34 mouse cellular contexts compared by ENCODE assay signal in genomic region chr13:10991151-10991550, GRCm38 (mm10).
"Had no signal": no experiment of that assay in that cellular context is flagged by ENCODE, and none has a peak within 500 bp of the region (broad histone marks: within the 10 kb centered on the region; RNA-seq: fewer than 3 reads in every experiment).

No protein-coding gene starts in this region.

- H3K4me1 ChIP-seq: heart, embryonic 10.5 days; heart, embryonic 12.5 days; heart, embryonic 15.5 days; hindbrain, embryonic 10.5 days; hindbrain, embryonic 12.5 days; hindbrain, embryonic 13.5 days; hindbrain, embryonic 15.5 days; intestine, embryonic 15.5 days; kidney, embryonic 15.5 days had no signal

- H3K4me2 ChIP-seq: heart, embryonic 11.5 days; heart, embryonic 12.5 days; heart, embryonic 13.5 days; heart, embryonic 15.5 days; hindbrain, embryonic 12.5 days; hindbrain, embryonic 13.5 days; hindbrain, embryonic 14.5 days; hindbrain, embryonic 15.5 days; intestine, embryonic 15.5 days; kidney, embryonic 15.5 days had no signal

- DNase-seq: heart, postnatal 10 days; heart, postnatal 14 days; heart, postnatal 36 days; heart, postnatal 4 days; kidney, adult 11 months; kidney, adult 18-20 months; kidney, adult 2 months; kidney, adult 8-10 months; kidney, adult 9 months; kidney, postnatal 10 days; kidney, postnatal 14 days; kidney, postnatal 25 days; kidney, postnatal 36 days; kidney, postnatal 4 days; layer of hippocampus, postnatal 36 days had no signal

- H3K36me3 ChIP-seq: heart, embryonic 10.5 days; heart, embryonic 12.5 days; heart, embryonic 13.5 days; heart, embryonic 15.5 days; hindbrain, embryonic 10.5 days; hindbrain, embryonic 12.5 days; hindbrain, embryonic 13.5 days; hindbrain, embryonic 15.5 days; intestine, embryonic 15.5 days; kidney, embryonic 15.5 days had no signal

- ATAC-seq: hindbrain, embryonic 16.5 days; hindbrain, postnatal 0 days; inflammation-experienced regulatory T-cells, adult 6 months; intestine, embryonic 15.5 days; intestine, embryonic 16.5 days; intestine, postnatal 0 days had no signal

- H3K9me3 ChIP-seq: heart, embryonic 10.5 days; heart, embryonic 12.5 days; heart, embryonic 13.5 days; heart, embryonic 15.5 days; hindbrain, embryonic 10.5 days; hindbrain, embryonic 12.5 days; hindbrain, embryonic 13.5 days; hindbrain, embryonic 15.5 days; intestine, embryonic 15.5 days; kidney, embryonic 15.5 days had no signal

- H3K27me3 ChIP-seq: heart, embryonic 12.5 days; heart, embryonic 13.5 days; heart, embryonic 15.5 days; hindbrain, embryonic 12.5 days; hindbrain, embryonic 13.5 days; hindbrain, embryonic 15.5 days; intestine, embryonic 15.5 days; kidney, embryonic 15.5 days had no signal

- H3K9ac ChIP-seq: heart, embryonic 12.5 days; heart, embryonic 13.5 days; heart, embryonic 15.5 days; hindbrain, embryonic 12.5 days; hindbrain, embryonic 13.5 days; hindbrain, embryonic 14.5 days; hindbrain, embryonic 15.5 days; intestine, embryonic 15.5 days; kidney, embryonic 15.5 days had no signal

- H3K27ac ChIP-seq: heart, embryonic 10.5 days; heart, embryonic 13.5 days; heart, embryonic 15.5 days; hindbrain, embryonic 10.5 days; hindbrain, embryonic 12.5 days; hindbrain, embryonic 13.5 days; hindbrain, embryonic 14.5 days; hindbrain, embryonic 15.5 days; hindbrain, postnatal 0 days; intestine, embryonic 15.5 days; kidney, embryonic 15.5 days; kidney, postnatal 0 days; layer of hippocampus, adult 2 months had no signal

- H3K4me3 ChIP-seq: heart, embryonic 10.5 days; heart, embryonic 12.5 days; heart, embryonic 13.5 days; heart, embryonic 15.5 days; hindbrain, embryonic 10.5 days; hindbrain, embryonic 12.5 days; hindbrain, embryonic 13.5 days; hindbrain, embryonic 15.5 days; intestine, embryonic 15.5 days; kidney, embryonic 15.5 days; layer of hippocampus, adult 2 months had no signal
